Mouse (Mus musculus): ENCODE measurements around the gene Tex26.

GRCm38 (mm10) chr5:149439531-149440179, at the start of gene Tex26:
- TF ChIP-seq CTCF (IDR thresholded peaks at IDR 0.05; ENCODE audit: low read depth) (no peak), EP300 (IDR thresholded peaks at IDR 0.05; ENCODE audit: low read depth) (no peak)
